Mouse (Mus musculus) adrenal gland, adult 8-10 months (tissue): ENCODE results near the gene Olfr98. TPM values are rescaled to one million over a fixed set of nuclear protein-coding genes. Genes with fewer than 3 reads are reported as not detected.

Source experiments
- total RNA-seq, 4 experiments: library from RNA; stranded (reverse); gene quantifications; 2 replicates each; pipeline ENCODE4 v1.2.4; 2022

Gene Olfr98
- total RNA-seq, 4 experiments from 2014 or later, result not detected

Other genes with a start within 250 kb of the Olfr98 start
- not detected for gene Mog, start 240.4 kb downstream of the Olfr98 start, total RNA-seq
- 10 to 100 TPM; 25.3 to 63.8 (median 50.8) TPM for gene Gabbr1, start 217.8 kb downstream of the Olfr98 start, total RNA-seq
- gene Olfr90, start 175.2 kb downstream of the Olfr98 start, total RNA-seq, result not detected
- not detected for gene Olfr91, start 165.5 kb downstream of the Olfr98 start, total RNA-seq
- not detected for gene Olfr92, start 143.7 kb downstream of the Olfr98 start, total RNA-seq
- gene Olfr93, start 102.3 kb downstream of the Olfr98 start, total RNA-seq, result not detected
- 1 to 10 TPM in 1 of 4 experiments, under 1 TPM in 2, not detected in 1; 0.31 to 3.1 (median 0.65) TPM for gene Ubd, start 69.9 kb downstream of the Olfr98 start, total RNA-seq
- not detected for gene Olfr94, start 62.8 kb downstream of the Olfr98 start, total RNA-seq
- gene Olfr95, start 50.6 kb downstream of the Olfr98 start, total RNA-seq, result not detected
- gene Olfr96, start 43.6 kb downstream of the Olfr98 start, total RNA-seq, result not detected
- not detected for gene Olfr97, start 26.4 kb downstream of the Olfr98 start, total RNA-seq
- gene H2-M3, start 6.5 kb upstream of the Olfr98 start, total RNA-seq, result 1 to 10 TPM; 5.5 to 8.0 (median 6.8) TPM
- not detected for gene Olfr99, start 19.7 kb upstream of the Olfr98 start, total RNA-seq
- gene Olfr101, start 40.6 kb upstream of the Olfr98 start, total RNA-seq, result not detected
- gene Olfr102, start 53.3 kb upstream of the Olfr98 start, total RNA-seq, result not detected
- not detected for gene Olfr103, start 75.9 kb upstream of the Olfr98 start, total RNA-seq
- not detected for gene Olfr104-ps, start 95.8 kb upstream of the Olfr98 start, total RNA-seq
- not detected for gene Olfr105-ps, start 115.3 kb upstream of the Olfr98 start, total RNA-seq
- gene Olfr106-ps, start 126.6 kb upstream of the Olfr98 start, total RNA-seq, result not detected
- gene Olfr107, start 135.5 kb upstream of the Olfr98 start, total RNA-seq, result not detected
- not detected for gene Olfr108, start 181.7 kb upstream of the Olfr98 start, total RNA-seq
- gene Olfr109, start 195.2 kb upstream of the Olfr98 start, total RNA-seq, result not detected
- gene H2-M2, start 219.8 kb upstream of the Olfr98 start, total RNA-seq, result 1 to 10 TPM; 1.6 to 7.5 (median 3.9) TPM
- gene Olfr110, start 228.7 kb upstream of the Olfr98 start, total RNA-seq, result under 1 TPM in 1 of 4 experiments, not detected in 3; 0.30 TPM
- 1 to 10 TPM in 1 of 4 experiments, under 1 TPM in 3; 0.21 to 1.4 (median 0.56) TPM for gene Olfr111, start 244.3 kb upstream of the Olfr98 start, total RNA-seq